Mouse (Mus musculus): ENCODE results near the gene Pitpna. TPM values are rescaled to one million over a fixed set of nuclear protein-coding genes. Genes with fewer than 3 reads are reported as not detected.
"Not testable (repeated sequence)": the region's sequence is repeated elsewhere in the genome, so short reads cannot be mapped to it uniquely, and the experiment has no call there.

Gene Pitpna
- total and polyA plus RNA-seq, 3 experiments, result 97.6 to 186 (median 185) TPM

DNA sequence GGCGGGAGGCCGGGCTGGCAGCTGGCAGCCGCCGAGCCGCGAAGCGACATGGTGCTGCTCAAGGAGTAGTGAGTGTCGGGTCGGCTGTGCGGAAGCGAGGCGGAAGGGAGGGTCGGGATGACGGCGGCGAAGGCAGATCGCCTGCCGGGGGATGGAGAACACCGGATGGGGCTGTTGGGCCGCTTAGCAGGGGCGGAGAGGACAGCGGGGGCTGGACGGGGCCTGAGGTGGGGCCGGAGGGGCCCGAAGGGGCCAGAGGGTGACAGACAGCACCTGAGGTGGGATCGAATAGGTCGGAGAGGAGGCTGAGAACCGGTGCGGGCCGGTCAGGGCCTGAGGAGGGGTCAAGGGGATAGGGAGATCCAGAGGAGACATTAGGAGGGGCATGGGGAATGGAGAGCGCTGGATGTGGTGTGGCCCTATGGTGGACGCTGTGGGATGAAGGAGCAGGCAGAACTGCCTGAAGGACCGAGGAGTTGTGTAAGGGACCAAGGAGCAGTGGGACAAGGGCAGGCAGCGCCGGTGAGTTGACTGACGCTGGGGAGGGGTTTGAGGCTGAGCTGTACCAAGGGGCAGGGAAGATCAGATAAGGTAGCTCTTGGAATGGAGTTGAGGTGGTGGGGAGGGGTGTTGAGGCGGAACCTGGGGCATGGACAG is 516 bp downstream of the Pitpna start:
- no peak for DNase-seq

DNA sequence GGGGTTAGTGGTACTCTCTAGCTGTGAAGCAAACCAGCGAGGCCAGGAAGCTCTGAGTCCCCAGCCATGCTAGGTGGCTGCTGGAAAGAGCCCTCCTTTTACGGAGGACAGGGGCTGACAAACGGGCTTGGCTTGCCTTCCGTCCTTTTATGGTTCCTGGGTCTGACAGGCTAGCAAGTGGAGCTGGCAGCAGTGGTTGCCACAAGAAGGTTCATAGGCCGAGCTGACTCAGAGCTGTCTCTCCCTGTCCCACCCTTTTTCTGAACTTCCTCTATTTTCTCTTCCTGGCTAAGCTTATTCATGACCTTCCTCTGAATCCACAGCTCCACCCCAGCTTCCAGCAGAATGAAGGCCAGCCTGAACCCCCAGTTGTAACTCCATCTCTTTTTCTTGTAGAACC is 4.7 kb downstream of the Pitpna start:
- DNase-seq, result peak; percentile 78

DNA sequence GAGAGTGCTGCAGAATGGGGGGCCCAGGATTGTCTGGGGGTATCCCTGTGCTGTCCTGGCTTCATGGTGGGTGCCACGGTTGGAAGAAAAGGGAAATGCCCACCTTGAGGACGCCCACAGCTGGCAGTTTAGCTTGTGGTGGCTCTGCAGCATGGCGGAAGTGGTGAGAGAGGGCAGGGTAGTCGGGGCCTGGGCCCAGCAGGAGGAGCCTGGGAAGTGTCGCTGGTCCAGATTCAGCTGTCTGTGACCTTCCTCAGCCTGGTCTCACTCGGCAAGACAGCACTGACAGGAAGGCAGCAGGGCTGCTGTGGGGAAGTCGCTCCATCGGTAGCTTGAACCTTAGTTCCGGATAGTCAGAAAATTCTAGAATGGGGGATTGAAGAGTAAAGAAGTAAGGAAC is 6.5 kb downstream of the Pitpna start:
- peak; percentile 38 for DNase-seq

DNA sequence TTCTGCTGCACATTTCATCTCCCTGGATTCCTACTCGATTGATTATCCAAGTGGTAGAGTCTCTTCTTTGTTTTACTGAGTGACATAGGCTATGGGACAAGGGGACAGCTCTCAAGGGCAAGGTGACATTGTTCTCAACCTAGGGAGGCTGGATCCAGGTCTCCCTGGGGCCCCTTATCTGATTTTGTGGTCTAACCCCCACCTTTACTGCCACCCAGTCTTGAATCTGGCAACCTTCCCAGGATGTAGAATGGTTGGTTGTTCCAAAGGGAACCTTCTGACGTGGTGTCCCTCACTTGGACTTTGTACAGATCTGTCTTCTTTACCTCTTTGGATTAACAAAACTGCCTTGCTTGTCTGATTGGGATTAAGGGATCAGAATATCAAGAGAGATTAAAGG is 7.5 kb downstream of the Pitpna start:
- DNase-seq, result peak; percentile 27

DNA sequence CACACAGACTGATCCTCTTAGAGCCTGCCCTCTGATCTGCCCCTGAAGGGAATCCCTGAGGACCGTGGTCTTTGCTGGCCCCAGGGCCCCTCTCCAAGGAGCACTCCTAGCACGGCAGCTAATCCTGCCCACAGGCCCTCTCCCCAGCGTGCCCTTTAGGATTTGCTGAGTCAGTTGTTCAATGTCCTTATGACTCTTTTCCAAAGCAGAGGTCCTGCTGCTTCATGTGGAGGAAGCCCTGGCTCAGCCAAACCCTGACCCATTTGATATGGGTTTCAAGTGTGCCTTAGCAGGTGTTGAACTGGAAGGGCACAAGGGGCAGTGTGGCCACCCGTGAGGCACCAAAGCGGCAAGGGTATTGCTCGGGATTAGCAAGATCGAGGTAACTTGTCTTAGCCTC is 7.9 kb downstream of the Pitpna start:
- peak; percentile 65 for DNase-seq

DNA sequence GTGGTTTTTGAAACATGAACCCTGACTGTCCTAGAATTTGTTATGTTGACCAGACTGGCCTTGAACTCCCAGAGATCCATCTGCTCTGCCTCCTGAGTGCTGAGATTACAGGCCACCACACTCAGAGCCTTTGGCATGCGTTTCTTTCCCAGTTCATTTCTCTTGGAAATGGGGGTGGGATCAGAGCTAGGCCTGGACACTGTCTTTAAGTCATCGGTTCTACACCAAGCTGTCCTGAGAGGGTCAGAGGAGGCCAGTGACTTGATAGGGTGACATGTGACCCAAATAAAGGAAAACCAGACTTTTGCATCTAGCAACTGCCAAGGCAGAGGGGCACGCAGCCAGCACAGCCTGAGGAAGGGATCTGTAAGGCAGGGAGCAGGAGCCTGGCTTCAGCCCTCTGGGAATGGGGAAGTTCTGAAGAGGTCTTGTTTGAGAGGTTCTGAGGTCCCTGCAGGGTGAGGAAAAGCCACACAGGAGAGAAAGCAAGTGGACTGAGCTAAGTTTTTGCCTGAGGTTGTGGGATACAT is 8.9 kb downstream of the Pitpna start:
- DNase-seq, result peak; percentile 65

DNA sequence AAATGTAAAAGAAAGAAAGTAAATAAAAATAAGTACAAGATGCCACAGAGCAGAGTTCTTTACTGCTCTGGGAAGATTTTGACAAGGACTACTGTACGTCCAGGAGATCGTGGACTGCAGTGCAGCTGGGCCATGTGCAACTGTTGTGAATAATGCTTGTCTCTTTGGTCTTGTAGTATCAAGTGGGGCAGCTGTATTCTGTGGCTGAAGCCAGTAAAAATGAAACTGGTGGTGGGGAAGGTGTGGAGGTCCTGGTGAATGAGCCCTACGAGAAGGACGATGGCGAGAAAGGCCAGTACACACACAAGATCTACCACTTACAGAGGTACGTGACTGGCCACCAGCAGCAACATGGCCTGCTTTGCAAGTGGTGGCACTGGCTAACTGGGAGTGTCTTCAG is 10.1 kb downstream of the Pitpna start:
- no peak for DNase-seq

DNA sequence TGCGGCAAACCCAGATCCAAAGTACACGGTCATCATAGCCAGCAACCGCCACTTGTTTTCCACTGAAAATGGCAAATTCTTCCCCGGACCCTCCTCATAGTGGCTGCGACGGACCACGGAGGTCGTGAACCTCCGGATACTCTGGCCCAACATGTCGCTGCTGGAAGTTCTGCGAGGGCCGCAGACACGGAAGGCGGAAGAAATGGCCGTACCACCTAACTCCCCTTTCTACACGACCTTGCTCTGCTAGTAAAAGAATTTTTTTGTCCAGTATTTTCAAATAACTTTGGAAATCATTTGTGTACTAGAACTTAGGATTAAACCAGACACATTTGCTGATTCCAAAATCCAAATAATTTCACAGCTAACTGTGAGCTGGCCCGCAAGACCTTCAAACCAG is 11.9 kb downstream of the Pitpna start:
- DNase-seq, result not testable (repeated sequence)

DNA sequence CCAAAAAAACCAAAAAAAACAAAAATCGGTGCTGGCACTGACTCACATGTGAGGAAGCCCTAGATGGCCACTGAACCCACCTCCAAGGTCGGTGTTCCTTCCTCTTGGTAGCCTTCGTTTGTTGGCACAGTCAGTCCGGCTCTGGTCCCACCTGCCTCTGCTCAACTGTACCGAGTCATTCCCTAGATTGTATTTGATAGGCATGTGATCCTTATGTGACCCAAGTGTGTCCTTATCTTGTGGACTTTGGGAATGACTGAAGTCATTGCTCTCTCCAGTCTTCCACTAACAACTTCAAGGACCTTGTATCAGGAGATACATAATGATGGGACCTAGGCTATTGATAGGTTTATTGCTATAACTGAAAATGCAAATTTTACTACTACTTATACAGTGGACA is 16.9 kb downstream of the Pitpna start:
- DNase-seq, result no peak

DNA sequence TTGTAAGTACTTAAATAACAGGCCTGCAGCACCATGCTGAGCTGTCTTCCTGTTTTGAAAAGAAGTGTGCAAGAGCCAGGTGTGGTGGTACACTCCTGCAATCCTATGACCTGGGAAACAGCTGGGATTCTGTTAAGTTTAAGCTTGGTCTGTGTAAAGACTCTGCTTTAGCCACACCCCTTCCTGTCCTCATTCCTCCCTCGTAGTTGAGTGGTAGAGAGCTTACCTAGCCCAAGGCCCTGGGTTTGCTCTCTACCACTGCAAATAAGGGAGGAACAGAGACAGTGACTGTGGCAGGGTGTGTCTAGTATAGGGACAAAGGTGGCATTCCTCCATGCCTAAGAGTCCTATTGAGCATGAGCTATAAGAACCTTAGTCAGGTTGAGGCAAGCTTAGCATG is 17.4 kb downstream of the Pitpna start:
- no peak for DNase-seq

DNA sequence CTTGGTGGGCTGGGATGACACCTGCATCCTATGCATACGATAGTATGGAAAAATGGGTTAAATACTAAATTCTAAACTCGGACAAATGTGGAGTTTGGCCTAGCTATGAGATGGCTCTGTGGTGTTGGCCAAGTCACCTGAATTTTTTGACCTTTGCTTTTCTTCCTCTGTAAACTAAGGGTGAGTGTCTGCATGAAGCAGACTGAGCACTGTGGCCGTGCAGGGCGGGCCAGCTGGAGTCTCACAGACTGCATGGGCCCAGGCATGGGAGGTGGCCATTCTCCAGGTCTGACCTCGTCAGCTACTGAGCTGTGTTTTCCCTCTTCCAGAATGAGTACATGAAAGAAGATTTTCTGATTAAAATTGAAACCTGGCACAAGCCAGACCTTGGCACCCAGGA is 20.9 kb downstream of the Pitpna start:
- DNase-seq, result no peak

DNA sequence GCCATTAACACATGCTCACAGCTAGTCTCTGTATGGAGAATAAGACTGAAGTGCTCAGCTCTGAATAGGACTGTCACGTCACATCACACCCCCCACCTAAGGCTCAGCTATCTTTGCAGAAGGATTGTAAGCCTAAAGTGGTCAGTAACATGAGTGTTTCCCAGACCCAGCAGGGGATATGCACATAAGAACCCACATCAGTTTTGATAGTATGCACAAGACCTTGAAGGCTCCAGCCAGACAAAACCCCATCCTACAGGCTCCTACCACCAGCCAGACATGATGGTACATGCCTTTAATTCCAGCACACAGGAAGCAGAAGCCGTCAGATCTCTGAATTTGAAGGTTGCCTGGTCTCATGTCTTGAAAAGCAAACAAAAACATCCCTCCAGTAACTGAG is 22.1 kb downstream of the Pitpna start:
- DNase-seq, result no peak

DNA sequence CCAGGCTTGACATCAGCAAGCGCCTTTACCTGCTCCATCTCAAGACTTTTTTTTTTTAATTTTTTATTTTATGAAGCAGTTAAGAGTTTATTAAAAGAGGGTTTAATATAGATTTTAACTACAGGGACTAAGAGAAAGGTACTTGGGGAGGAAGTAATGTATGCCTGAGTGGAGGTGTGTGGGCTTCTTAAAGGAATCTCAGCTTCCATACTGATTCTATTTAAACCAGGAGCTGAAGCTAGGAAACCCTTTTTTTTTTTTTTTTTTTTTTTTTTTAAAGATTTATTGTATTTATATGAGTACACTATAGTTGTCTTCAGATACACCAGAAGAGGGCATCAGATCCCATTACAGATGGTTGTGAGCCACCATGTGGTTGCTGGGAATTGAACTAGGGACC is 26.9 kb downstream of the Pitpna start:
- DNase-seq, result no peak

DNA sequence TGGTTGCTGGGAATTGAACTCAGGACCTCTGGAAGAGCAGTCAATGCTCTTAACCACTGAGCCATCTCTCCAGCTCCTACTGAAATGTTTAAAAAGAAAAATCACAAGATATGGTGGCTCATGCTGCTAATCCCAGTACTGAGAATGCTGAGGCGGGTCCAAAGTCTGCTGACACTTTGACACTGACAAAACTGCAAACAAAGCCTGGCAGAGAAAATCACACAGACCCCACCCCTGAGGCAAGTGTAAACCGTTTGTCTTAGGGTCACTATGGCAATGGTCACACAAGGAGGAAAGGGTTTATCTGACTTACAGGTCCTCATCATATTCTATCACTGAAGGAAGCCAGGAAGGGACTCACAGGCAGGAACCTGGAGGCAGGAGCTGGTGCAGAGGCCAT is 27.7 kb downstream of the Pitpna start:
- DNase-seq, result no peak

DNA sequence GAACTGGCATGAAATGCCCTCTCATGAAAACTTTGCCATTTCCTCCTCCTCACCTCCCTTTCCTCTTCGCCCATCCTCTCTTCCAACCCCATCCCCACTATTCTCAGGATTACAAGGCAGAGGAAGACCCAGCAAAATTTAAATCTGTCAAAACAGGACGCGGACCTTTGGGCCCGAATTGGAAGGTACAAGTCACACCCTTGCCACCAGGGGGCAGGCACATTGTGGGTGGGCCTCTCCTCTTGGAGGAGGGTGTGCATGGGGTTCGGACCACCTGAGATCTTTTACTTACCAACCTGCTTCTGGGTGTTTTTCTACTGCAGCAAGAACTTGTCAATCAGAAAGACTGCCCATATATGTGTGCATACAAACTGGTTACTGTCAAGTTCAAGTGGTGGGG is 31.2 kb downstream of the Pitpna start:
- no peak for DNase-seq

DNA sequence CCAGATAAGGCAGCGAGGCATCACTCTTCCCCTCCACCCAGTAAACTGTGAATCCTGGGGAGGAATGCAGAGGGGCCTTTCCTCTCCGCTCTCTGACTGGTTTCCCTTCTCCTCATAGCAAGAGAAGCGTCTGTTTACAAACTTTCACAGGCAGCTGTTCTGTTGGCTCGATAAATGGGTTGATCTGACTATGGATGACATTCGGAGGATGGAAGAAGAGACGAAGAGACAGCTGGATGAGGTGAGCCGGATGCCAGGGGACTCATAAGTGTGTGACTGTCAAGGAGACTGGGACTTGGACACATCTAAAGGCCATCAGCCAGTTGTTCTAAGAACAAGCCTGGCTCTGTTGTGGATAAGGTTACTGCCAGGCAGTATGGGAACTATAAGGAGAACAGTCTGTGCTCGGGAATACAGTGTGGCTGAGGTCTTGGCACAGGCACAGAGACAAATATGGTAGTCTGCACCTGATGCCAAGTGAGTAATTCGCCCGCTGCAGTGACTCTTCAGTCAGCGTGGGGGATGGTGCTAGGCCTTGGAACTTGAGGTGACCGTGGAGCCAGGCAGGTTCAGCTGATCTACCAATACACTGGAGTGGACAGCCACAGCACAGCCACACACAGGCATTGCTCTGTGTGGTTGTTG is 32.4 kb downstream of the Pitpna start:
- DNase-seq, result peak; percentile 90

DNA sequence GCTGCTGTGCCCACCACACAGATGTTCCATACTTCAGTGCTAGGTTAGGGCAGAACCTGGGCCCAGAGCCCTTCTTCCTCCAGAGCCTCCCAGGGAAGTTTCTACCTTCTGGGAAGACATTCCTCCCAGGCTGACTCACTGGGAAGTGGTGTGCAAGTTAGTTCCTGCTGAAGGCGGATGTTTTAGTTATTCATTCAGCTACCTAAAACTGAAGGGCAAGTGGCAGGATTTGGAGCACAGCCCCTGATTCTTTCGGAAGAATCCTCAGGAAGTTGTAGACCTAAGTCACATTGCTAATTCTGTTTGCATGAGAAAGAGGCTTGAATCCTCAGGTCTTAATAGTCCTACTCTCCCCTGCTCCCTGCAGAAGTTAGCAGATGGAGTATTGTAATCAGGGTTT is 33.5 kb downstream of the Pitpna start:
- DNase-seq, result no peak

DNA sequence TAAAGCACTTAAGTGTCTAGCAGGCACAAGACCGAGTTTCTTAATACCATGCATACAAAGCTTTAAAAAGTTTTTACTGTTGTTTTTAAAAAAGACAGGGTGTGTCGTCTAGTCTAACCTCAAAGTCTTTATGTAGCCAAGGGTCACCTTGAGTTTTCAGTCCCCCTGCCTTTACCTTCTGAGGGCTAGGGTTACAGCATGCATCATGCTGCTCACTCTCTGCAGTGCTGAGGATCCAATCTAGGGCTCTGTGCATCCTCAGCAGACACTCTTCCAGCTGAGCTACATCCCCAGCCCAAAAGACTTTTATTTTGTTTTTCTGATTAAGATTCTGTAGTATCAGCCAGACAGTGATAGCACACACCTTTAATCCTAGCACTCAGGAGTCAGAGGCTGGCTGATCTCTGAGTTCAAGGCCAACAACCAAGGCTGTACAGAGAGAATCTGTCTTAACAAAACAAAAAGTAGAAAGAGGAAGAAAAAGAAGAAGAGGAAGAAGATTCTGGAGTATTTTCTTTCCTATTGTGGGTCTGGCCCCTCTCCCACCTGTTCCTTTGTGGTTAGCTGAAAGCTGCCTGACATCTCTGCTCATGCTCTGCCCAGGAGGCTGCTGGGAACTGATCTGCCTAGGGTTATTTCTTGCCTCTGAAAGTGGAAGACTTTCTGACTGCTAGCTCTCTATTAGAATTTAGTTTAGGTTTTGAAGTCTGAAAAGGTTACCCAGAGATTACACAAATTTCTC is 34.9 kb downstream of the Pitpna start:
- DNase-seq, result no peak

DNA sequence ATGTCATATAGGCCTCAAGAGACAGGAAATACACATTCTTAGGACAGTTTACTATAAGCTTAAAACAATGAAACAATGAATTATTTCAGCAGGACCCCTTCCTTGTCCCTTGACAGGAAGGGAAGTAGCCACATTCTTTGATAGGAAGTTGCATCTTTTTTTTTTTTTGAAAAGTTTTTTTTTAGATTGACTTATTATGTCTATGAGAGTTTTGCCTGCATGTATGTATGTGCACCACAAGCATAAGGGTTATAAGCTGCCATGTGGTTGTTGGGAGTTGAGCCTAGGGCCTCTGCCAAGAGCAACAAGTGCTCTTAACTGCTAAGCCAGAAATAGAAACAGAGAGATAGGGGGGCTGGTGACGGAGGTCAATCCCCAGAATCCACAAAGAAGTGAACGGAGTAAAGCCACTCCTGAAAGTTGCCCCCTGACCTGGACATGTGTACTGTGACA is 36.2 kb downstream of the Pitpna start:
- no peak for DNase-seq

DNA sequence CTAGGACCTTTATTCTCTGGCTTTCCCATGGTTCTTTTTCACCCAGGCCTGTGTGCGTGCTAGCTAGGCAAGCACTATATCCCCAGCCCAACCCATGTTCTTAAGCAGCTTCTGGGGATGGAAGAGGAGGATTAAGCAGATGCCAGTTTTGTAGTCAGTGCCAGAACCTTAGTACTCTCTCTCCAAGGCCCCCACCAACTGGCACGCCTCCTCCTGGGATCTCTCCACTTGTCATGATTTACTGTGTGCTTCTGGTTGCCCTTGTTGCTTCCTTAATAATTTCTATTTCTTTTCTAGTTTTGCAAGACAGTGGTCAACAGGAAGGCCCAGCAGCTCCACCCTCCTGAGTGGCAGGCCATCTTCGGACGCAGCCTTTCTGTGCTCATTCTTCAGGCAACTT is 37.9 kb downstream of the Pitpna start:
- DNase-seq, result peak; percentile 78

DNA sequence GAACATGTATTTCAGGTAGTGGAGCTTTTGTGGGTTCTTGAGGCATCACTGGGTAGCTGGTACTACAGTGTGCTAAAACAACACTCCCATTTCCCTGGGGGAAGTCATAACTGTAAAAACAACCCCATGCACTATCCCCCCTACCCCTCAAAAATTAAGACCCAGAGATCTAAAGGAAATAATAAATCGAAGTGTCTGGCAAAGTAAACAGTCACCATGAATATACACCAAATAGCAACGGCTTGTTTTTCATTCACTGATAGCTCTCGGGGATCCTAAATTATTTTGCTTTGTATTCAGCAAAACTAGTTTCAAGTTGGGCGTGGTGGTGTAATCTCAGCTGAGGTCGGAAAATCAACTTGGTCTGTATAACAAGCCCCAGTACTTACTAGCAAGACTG is 42.2 kb downstream of the Pitpna start:
- DNase-seq, result no peak

DNA sequence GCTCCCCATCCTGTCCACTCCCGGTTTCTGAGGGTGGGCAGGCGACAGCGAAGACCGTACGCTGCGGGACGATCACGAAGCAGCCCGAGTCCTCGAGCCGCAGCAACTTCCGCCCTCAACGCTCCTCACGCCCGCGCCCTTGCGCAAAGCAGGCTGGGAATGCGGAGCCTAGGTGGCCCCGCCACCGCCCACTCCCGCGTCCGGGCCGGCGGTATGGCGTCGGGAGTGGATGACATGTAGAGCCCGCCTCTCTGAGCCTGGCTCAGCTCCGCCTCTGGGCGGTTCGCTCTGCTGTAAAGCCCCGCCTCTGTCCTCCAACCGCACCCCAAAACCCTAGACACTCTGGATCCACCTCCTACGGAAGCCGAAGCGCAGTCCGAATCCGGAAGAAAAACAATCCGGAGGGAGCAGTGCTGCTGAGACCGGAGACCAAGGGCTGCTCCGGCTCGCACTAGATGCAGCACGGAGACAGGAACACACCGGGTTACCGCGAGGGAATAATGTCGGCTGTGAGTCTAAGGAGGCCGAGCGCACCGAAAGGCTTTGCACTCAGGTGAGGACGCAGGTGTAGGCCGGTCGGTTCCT is 42.8 kb downstream of the Pitpna start, which contains the start of gene Inpp5k:
Gene Inpp5k, plus strand, starts transcription at position 344 of the 585 bp plus-strand sequence.
- DNase-seq, result peak; percentile 99
